12 mouse cellular contexts compared by ENCODE assay signal in genomic region chr2:4472760-4473480, GRCm38 (mm10).
A peak's percentile ranks its signal among the peaks of the same experiment; 100 is the strongest.
DNase-seq lines count a peak whose midpoint lies in the region; ATAC-seq lines count a peak whose summit lies in the region.
"Had no signal": no experiment of that assay in that cellular context is flagged by ENCODE, and none has a peak within 500 bp of the region (broad histone marks: within the 10 kb centered on the region; RNA-seq: fewer than 3 reads in every experiment).

No protein-coding gene starts in this region.

- ATAC-seq in frontal cortex, adult (ENCODE audit: low TSS enrichment), result peak; percentile 67; the same call in 1 of the 2 replicates
- ATAC-seq in lung, embryonic 15.5 days (ENCODE audit: borderline replicate concordance, extremely low read depth, low FRiP score, low TSS enrichment), result no peak
- no peak for ATAC-seq in hindbrain, embryonic 15.5 days (ENCODE audit: low FRiP score, low read depth)
- ATAC-seq: inflammation-experienced regulatory T-cells, adult 6 months had no signal

- H3K4me3 ChIP-seq in lung, embryonic 15.5 days, result no peak overlapping the region
- H3K4me3 ChIP-seq in hindbrain, embryonic 15.5 days, result no peak overlapping the region
- H3K4me3 ChIP-seq: limb, embryonic 12.5 days; stomach, embryonic 15.5 days had no signal

- H3K4me1 ChIP-seq in lung, embryonic 15.5 days, result peaks cover 15% of the 10 kb centered on the region
- peaks cover 13% of the 10 kb centered on the region for H3K4me1 ChIP-seq in hindbrain, embryonic 15.5 days (replicated peaks)
- H3K4me1 ChIP-seq: stomach, embryonic 15.5 days had no signal

- 0 out of 2 replicates have a peak, but pooled peaks cover 3% of the 10 kb centered on the region for H3K9me3 ChIP-seq in lung, embryonic 15.5 days
- H3K9me3 ChIP-seq in hindbrain, embryonic 15.5 days, result no peaks in the 10 kb centered on the region
- H3K9me3 ChIP-seq: stomach, embryonic 15.5 days had no signal

- no peaks in the 10 kb centered on the region for H3K27me3 ChIP-seq in lung, embryonic 15.5 days
- no peaks in the 10 kb centered on the region for H3K27me3 ChIP-seq in hindbrain, embryonic 15.5 days
- H3K27me3 ChIP-seq: CH12.LX; limb, embryonic 12.5 days; stomach, embryonic 15.5 days had no signal

- H3K9ac ChIP-seq in lung, embryonic 15.5 days, result no peak overlapping the region
- no peak overlapping the region for H3K9ac ChIP-seq in hindbrain, embryonic 15.5 days
- H3K9ac ChIP-seq: limb, embryonic 12.5 days; stomach, embryonic 15.5 days had no signal

- peak overlapping the region; percentile 29; the same call in 1 of the 2 replicates for H3K27ac ChIP-seq in lung, embryonic 15.5 days
- H3K27ac ChIP-seq in hindbrain, embryonic 15.5 days (replicated peaks), result peak overlapping the region; percentile 13; the same call in 1 of the 2 replicates
- H3K27ac ChIP-seq: limb, embryonic 12.5 days; stomach, embryonic 15.5 days had no signal

- H3K4me2 ChIP-seq in lung, embryonic 15.5 days, result no peak overlapping the region
- H3K4me2 ChIP-seq in hindbrain, embryonic 15.5 days, result no peak overlapping the region
- H3K4me2 ChIP-seq: limb, embryonic 12.5 days; stomach, embryonic 15.5 days had no signal

- H3K36me3 ChIP-seq in lung, embryonic 15.5 days, result 0 out of 2 replicates have a peak, but pooled peaks cover 4% of the 10 kb centered on the region
- H3K36me3 ChIP-seq in hindbrain, embryonic 15.5 days, result peaks cover 6% of the 10 kb centered on the region; the same call in 1 of the 2 replicates
- H3K36me3 ChIP-seq: stomach, embryonic 15.5 days had no signal

- no peak for DNase-seq in frontal cortex, postnatal 25 days (ENCODE audit: low spot score in 2 of 2)
- no peak for DNase-seq in lung, postnatal 14 days
- peak; percentile 35 to 53 for DNase-seq in gastrocnemius, adult 8-10 months (ENCODE audit: low spot score in 2 of 2)
- DNase-seq in embryo, embryonic 9.5 days (ENCODE audit: extremely low spot score), result no peak
- no peak for DNase-seq in embryo, embryonic 10 days (ENCODE audit: low spot score)

- WGBS in lung, embryonic 15.5 days, result 58% methylated on average over 7 of the region's 7 CpGs
- WGBS in hindbrain, embryonic 15.5 days, result 31% methylated on average over 7 of the region's 7 CpGs

Comparison
In these comparisons a context has a peak if more than half of its experiments do, and no peak if none do; other contexts are left out.
1. DNase-seq: peak in gastrocnemius, adult 8-10 months (2 of 2); none in frontal cortex, postnatal 25 days (0 of 2), lung, postnatal 14 days (single experiment), embryo, embryonic 9.5 days (single experiment) and embryo, embryonic 10 days (single experiment).